In the genomic region with DNA sequence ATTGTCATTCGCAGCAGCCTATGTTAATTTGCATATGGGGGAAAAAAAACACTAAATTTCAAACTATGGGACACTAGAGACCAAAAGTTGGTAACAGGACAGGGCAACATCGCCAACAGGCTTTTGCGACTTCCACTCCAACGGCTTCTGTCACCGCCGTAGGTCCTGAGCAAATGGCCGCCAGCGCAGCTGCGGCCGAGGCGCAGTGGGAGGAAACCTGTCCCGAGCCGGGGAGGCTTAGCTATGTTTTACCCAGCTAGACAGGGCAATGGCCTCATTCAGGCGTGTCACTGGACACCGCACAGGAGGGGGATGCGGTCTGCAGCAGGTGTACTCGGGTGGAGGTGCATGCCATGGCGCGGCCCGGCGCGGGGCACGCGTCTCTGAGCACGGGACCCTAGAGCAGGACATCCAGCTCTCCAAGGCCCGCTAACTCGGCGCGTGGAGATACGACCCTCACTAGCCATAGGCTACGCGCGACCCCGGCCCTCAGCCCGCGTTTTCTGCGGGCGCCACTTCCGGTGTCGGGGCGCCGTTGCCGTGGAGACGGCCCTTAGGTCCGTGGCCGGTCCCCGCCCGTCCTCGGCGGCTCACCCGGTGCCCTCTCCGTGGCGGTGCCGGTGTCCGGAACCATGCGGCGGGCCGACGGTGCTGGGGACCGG, we compare ENCODE assay signal across 8 mouse cellular contexts. TPM values are rescaled to one million over a fixed set of nuclear protein-coding genes. Genes with fewer than 3 reads are reported as not detected.
DNase-seq lines count a peak whose midpoint lies in the region; ATAC-seq and TF ChIP-seq lines count a peak whose summit lies in the region.

No protein-coding gene starts in this region.

- no peak for DNase-seq in kidney, postnatal 14 days
- no peak for DNase-seq in Patski (ENCODE audit: low read depth, low spot score)
- peak; percentile 81 for DNase-seq in mesoderm, embryonic 11.5 days (ENCODE audit: low read depth, low spot score)
- no peak for DNase-seq in right cerebral cortex, postnatal 25 days
- DNase-seq in adrenal gland, postnatal 4 days (ENCODE audit: low spot score in 2 of 2) = no peak

- peaks cover 35% of the 10 kb centered on the region for H3K4me1 ChIP-seq in kidney, embryonic 15.5 days
- peaks cover 64% of the 10 kb centered on the region for H3K4me1 ChIP-seq in erythroblast, embryonic 14.5 days (ENCODE audit: control insufficient read depth)
- peaks cover 4% of the 10 kb centered on the region for H3K4me1 ChIP-seq in intestine, postnatal 0 days (replicated peaks; ENCODE audit: control insufficient read depth, insufficient read depth, low read length)

- H3K4me3 ChIP-seq in kidney, embryonic 15.5 days (replicated peaks) = peak overlapping the region; percentile 89
- H3K4me3 ChIP-seq in erythroblast, embryonic 14.5 days (replicated peaks) = peak overlapping the region; percentile 87
- peak overlapping the region; percentile 91 for H3K4me3 ChIP-seq in intestine, postnatal 0 days (ENCODE audit: low read depth, low read length)

- peak overlapping the region; percentile 89 for H3K9ac ChIP-seq in kidney, embryonic 15.5 days
- peak overlapping the region; percentile 81 for H3K9ac ChIP-seq in intestine, postnatal 0 days (ENCODE audit: low read depth, low read length)

- in situ Hi-C loops in Patski (cut with MboI; ENCODE audit: low pct_unique_long_range_greater_than_20kb) = loop anchor here (5.0 to 10.0 kb wide), 3 partner anchors 77 to 305 kb away; no protein-coding TSS in a partner anchor

- H3K4me2 ChIP-seq in kidney, embryonic 15.5 days = peak overlapping the region; percentile 80
- H3K4me2 ChIP-seq in intestine, postnatal 0 days (replicated peaks; ENCODE audit: low read depth) = peak overlapping the region; percentile 91

- TF ChIP-seq CTCF in Patski (IDR thresholded peaks at IDR 0.05) = no peak
- no peak for TF ChIP-seq CTCF in intestine, postnatal 0 days (IDR thresholded peaks at IDR 0.05; ENCODE audit: low read depth)

- H3K27me3 ChIP-seq in kidney, embryonic 15.5 days = no peaks in the 10 kb centered on the region
- no peaks in the 10 kb centered on the region for H3K27me3 ChIP-seq in Patski
- no peaks in the 10 kb centered on the region for H3K27me3 ChIP-seq in erythroblast, embryonic 14.5 days (ENCODE audit: control insufficient read depth)
- H3K27me3 ChIP-seq in intestine, postnatal 0 days (replicated peaks; ENCODE audit: control insufficient read depth, insufficient read depth, low read length) = no peaks in the 10 kb centered on the region

- H3K36me3 ChIP-seq in kidney, embryonic 15.5 days = peaks cover 27% of the 10 kb centered on the region
- H3K36me3 ChIP-seq in erythroblast, embryonic 14.5 days (ENCODE audit: control insufficient read depth) = peaks cover 66% of the 10 kb centered on the region
- peaks cover 9% of the 10 kb centered on the region; the same call in 1 of the 2 replicates for H3K36me3 ChIP-seq in intestine, postnatal 0 days (ENCODE audit: control insufficient read depth, insufficient read depth)

- peak overlapping the region; percentile 98 for H3K27ac ChIP-seq in kidney, embryonic 15.5 days
- peak overlapping the region; percentile 85 for H3K27ac ChIP-seq in intestine, postnatal 0 days (ENCODE audit: low read depth, low read length)

- ATAC-seq in kidney, embryonic 15.5 days (replicated peaks; ENCODE audit: low FRiP score) = peak; percentile 76
- ATAC-seq in Patski = peak; percentile 36
- peak; percentile 74 for ATAC-seq in intestine, postnatal 0 days

- POLR2A ChIA-PET in Patski (lab: Charles Lee) = interaction anchor here (0.7 to 1.8 kb wide), 7 partner anchors 48 to 137 kb away, joined by 3 to 6 read pairs (median 3); no protein-coding TSS in a partner anchor

- WGBS in kidney, embryonic 15.5 days = under 1% methylated on average over 60 of the region's 60 CpGs
- WGBS in intestine, postnatal 0 days = under 1% methylated on average over 60 of the region's 60 CpGs

- H3K9me3 ChIP-seq in kidney, embryonic 15.5 days (replicated peaks) = no peaks in the 10 kb centered on the region
- H3K9me3 ChIP-seq in erythroblast, embryonic 14.5 days (ENCODE audit: control insufficient read depth, low read length) = no peaks in the 10 kb centered on the region
- no peaks in the 10 kb centered on the region for H3K9me3 ChIP-seq in intestine, postnatal 0 days (ENCODE audit: control insufficient read depth)

- CTCF ChIA-PET in Patski (lab: Charles Lee) = interaction anchor here (1.0 to 2.1 kb wide), 4 partner anchors 19 to 114 kb away, joined by 3 to 15 read pairs (median 3); no protein-coding TSS in a partner anchor

RNA-seq across cellular contexts. Expression of a gene that starts 16.7 kb away (rescaled TPM):
- polyA plus RNA-seq in kidney, embryonic 15.5 days (2015; fragmentation: Nextera tagmentation; extraction: Ambion mirVana) = 8.7 and 10.5 TPM in 2 replicates
- 37.0 TPM for polyA plus RNA-seq in Patski (2021)
- 0.08 and 0.17 TPM in 2 replicates for polyA plus RNA-seq in erythroblast, embryonic 14.5 days (2012)
- 14.1 and 14.2 TPM in 2 replicates for polyA plus RNA-seq in intestine, postnatal 0 days (2015; fragmentation: Nextera tagmentation; extraction: Ambion mirVana)
- total RNA-seq in adrenal gland, postnatal 4 days (2021) = 10 to 100 TPM; 24.8 to 27.0 TPM
